Mouse (Mus musculus) heart, postnatal 0 days (tissue): ENCODE results near the gene Olfr1357.
"Not testable (repeated sequence)": the region's sequence is repeated elsewhere in the genome, so short reads cannot be mapped to it uniquely, and the experiment has no call there.

Source experiments
- CTCF ChIP-seq: IDR thresholded peaks from 2 replicates; pipeline ENCODE4 v1.5.1; 2016; ENCODE audit warnings: antibody characterized with exemption, control low read depth, low read depth
- EP300 ChIP-seq: IDR thresholded peaks from 2 replicates; pipeline ENCODE4 v1.6.1; 2016; ENCODE audit warnings: antibody characterized with exemption, low read depth

DNA sequence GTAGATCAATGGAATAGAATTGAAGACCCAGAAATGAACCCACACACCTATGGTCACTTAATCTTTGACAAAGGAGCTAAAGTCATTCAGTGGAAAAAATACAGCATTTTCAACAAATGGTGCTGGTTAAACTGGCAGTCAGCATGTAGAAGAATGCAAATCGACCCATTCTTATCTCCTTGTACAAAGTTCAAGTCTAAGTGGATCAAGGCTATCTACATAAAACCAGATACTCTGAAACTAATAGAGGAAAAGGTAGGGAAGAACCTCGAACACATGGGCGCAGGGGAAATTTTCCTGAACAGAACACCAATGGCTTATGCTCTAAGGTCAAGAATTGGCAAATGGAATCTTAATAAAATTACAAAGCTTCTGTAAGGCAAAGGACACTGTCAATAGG, 5.3 kb upstream of the Olfr1357 start:
- TF ChIP-seq CTCF, EP300: not testable (repeated sequence)
